Mouse (Mus musculus) subcutaneous adipose tissue, adult 2 months (tissue): ENCODE measurements around the gene Fbxl18. TPM values are rescaled to one million over a fixed set of nuclear protein-coding genes. Genes with fewer than 3 reads are reported as not detected.

ENCODE experiments used
- polyA plus RNA-seq: library from polyadenylated mRNA; depleted of rRNA; stranded (reverse); fragments of >200 nt; gene quantifications from 2 replicates; pipeline ENCODE4 v1.2.3, GENCODE M21; 2012; ENCODE audit warnings: low replicate concordance; rRNA removed

Fbxl18 gene
- polyA plus RNA-seq, result 19.4 and 24.1 TPM in 2 replicates

GRCm38 (mm10) chr5:142894918-142895613, at the start of gene Fbxl18:
Gene Fbxl18, minus strand, starts transcription at chr5:142895421.

GRCm38 (mm10) chr5:142906532-142907047, 11.4 kb upstream of the Fbxl18 start, which contains the start of gene Actb:
Gene Actb, minus strand, starts transcription at chr5:142906754.

GRCm38 (mm10) chr5:142817524-142818434, 77.4 kb downstream of the Fbxl18 start, which contains the start of gene Tnrc18:
Gene Tnrc18, minus strand, starts transcription at chr5:142817662.

Other genes with a start within 250 kb of the Fbxl18 start
- gene Slc29a4, start 202.9 kb downstream of the Fbxl18 start, polyA plus RNA-seq, result 0.63 and 2.8 TPM in 2 replicates
- gene Tnrc18, start 77.8 kb downstream of the Fbxl18 start, polyA plus RNA-seq, result 21.8 and 73.5 TPM in 2 replicates
- gene Actb, start 11.3 kb upstream of the Fbxl18 start, polyA plus RNA-seq, result 4,836 and 5,928 TPM in 2 replicates
- gene Fscn1, start 64.9 kb upstream of the Fbxl18 start, polyA plus RNA-seq, result 159 and 162 TPM in 2 replicates
- gene Rnf216, start 217.6 kb upstream of the Fbxl18 start, polyA plus RNA-seq, result 25.3 and 33.4 TPM in 2 replicates